Mouse (Mus musculus): ENCODE measurements around the gene Fancm. TPM values are rescaled to one million over a fixed set of nuclear protein-coding genes. Genes with fewer than 3 reads are reported as not detected.

Gene Fancm
- polyA plus RNA-seq, 1 experiment from 2014 or later = 13.2 TPM

DNA sequence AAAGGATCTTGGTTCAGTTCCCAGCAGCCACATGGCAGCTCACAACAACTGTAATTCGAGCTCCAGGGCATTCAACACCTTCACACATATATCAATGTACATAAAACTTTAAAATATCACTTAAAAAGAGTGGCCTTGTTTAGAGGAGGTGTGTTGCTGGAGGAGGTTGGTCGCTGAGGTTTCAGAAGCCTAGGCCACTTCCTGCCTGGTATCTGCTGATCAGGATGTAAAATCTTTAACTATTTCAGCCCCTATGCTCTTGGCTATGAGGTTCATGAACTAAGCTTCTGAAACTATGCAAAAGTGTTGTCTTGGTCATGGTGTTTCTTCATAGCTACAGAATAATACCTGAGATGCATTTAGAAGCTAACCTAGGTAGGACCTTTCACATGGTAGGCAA lies 10.2 kb upstream of the Fancm start:
- H3K4me2 ChIP-seq (ENCODE audit: low read depth, low read length, severe bottlenecking) = no peak overlapping the region
- DNase-seq (ENCODE audit: low spot score) = no peak
- H3K27ac ChIP-seq (ENCODE audit: low read depth, low read length) = no peak overlapping the region
- no peak for ATAC-seq (replicated peaks; ENCODE audit: low FRiP score)
- H3K9ac ChIP-seq (ENCODE audit: low read length) = no peak overlapping the region
- no peaks in the 10 kb centered on the region for H3K27me3 ChIP-seq (ENCODE audit: control insufficient read depth, insufficient read depth, low read length)
- no peaks in the 10 kb centered on the region for H3K9me3 ChIP-seq (ENCODE audit: control insufficient read depth, low read length)
- H3K36me3 ChIP-seq (ENCODE audit: control insufficient read depth, insufficient read depth, low read length) = peaks cover 8% of the 10 kb centered on the region
- no peaks in the 10 kb centered on the region for H3K4me1 ChIP-seq (replicated peaks; ENCODE audit: control insufficient read depth, insufficient read depth, low read length)
- 88% methylated on average over 2 of the region's 2 CpGs for WGBS
- no peak overlapping the region for H3K4me3 ChIP-seq (ENCODE audit: low read depth, low read length)

GRCm38 (mm10) chr12:65066234-65066633 lies 9.2 kb upstream of the Fancm start:
- 77% methylated on average over 3 of the region's 3 CpGs for WGBS
- Histone ChIP-seq H3K4me3 (ENCODE audit: low read depth, low read length) (no peak overlapping the region), H3K27me3 (ENCODE audit: control insufficient read depth, insufficient read depth, low read length) (no peaks in the 10 kb centered on the region), H3K9ac (ENCODE audit: low read length) (no peak overlapping the region), H3K4me1 (replicated peaks; ENCODE audit: control insufficient read depth, insufficient read depth, low read length) (no peaks in the 10 kb centered on the region), H3K27ac (ENCODE audit: low read depth, low read length) (no peak overlapping the region), H3K36me3 (ENCODE audit: control insufficient read depth, insufficient read depth, low read length) (peaks cover 8% of the 10 kb centered on the region), H3K9me3 (ENCODE audit: control insufficient read depth, low read length) (no peaks in the 10 kb centered on the region), H3K4me2 (ENCODE audit: low read depth, low read length, severe bottlenecking) (no peak overlapping the region)
- DNase-seq (ENCODE audit: low spot score) (no peak), ATAC-seq (replicated peaks; ENCODE audit: low FRiP score) (no peak)

DNA sequence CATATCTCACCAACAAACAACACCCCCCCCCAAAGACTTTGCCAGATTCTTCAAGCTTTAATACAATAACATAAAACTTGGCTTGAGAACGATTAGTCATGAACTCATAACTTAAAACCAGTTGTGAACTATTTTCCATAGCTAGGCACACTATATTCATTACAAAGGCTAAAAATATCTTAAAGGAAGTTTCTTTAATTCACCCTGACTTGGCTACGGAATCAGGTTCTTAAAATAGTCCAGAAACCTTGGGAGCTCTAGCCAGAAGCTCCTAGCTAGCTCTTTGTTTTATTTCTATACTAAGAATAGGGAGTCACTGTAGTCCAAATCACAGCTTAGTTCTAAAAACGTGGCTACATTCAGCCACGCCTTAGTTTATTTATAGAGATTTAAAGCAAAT lies 7.0 kb upstream of the Fancm start:
- Histone ChIP-seq H3K27ac (ENCODE audit: low read depth, low read length) (no peak overlapping the region), H3K27me3 (ENCODE audit: control insufficient read depth, insufficient read depth, low read length) (no peaks in the 10 kb centered on the region), H3K4me3 (ENCODE audit: low read depth, low read length) (no peak overlapping the region), H3K4me1 (replicated peaks; ENCODE audit: control insufficient read depth, insufficient read depth, low read length) (no peaks in the 10 kb centered on the region), H3K4me2 (ENCODE audit: low read depth, low read length, severe bottlenecking) (no peak overlapping the region), H3K9me3 (ENCODE audit: control insufficient read depth, low read length) (no peaks in the 10 kb centered on the region), H3K36me3 (ENCODE audit: control insufficient read depth, insufficient read depth, low read length) (peaks cover 8% of the 10 kb centered on the region), H3K9ac (ENCODE audit: low read length) (no peak overlapping the region)
- WGBS = 87% methylated on average over 4 of the region's 4 CpGs
- ATAC-seq (replicated peaks; ENCODE audit: low FRiP score) (no peak), DNase-seq (ENCODE audit: low spot score) (no peak)

- Histone ChIP-seq H3K4me3 (ENCODE audit: low read depth, low read length) (peak overlapping the region; percentile 79), H3K9ac (ENCODE audit: low read length) (peak overlapping the region; percentile 94), H3K9me3 (ENCODE audit: control insufficient read depth, low read length) (no peaks in the 10 kb centered on the region), H3K27ac (ENCODE audit: low read depth, low read length) (peak overlapping the region; percentile 77), H3K4me2 (ENCODE audit: low read depth, low read length, severe bottlenecking) (peak overlapping the region; percentile 67), H3K36me3 (ENCODE audit: control insufficient read depth, insufficient read depth, low read length) (peaks cover 4% of the 10 kb centered on the region; the same call in 1 of the 2 replicates), H3K27me3 (ENCODE audit: control insufficient read depth, insufficient read depth, low read length) (no peaks in the 10 kb centered on the region), H3K4me1 (replicated peaks; ENCODE audit: control insufficient read depth, insufficient read depth, low read length) (0 out of 2 replicates have a peak, but pooled peaks cover 6% of the 10 kb centered on the region)
- ATAC-seq (replicated peaks; ENCODE audit: low FRiP score) (peak; percentile 78), DNase-seq (ENCODE audit: low spot score) (no peak)
- 4% methylated on average over 21 of the region's 21 CpGs for WGBS
Measured at GRCm38 (mm10) chr12:65072911-65073610, 2.3 kb upstream of the Fancm start.

DNA sequence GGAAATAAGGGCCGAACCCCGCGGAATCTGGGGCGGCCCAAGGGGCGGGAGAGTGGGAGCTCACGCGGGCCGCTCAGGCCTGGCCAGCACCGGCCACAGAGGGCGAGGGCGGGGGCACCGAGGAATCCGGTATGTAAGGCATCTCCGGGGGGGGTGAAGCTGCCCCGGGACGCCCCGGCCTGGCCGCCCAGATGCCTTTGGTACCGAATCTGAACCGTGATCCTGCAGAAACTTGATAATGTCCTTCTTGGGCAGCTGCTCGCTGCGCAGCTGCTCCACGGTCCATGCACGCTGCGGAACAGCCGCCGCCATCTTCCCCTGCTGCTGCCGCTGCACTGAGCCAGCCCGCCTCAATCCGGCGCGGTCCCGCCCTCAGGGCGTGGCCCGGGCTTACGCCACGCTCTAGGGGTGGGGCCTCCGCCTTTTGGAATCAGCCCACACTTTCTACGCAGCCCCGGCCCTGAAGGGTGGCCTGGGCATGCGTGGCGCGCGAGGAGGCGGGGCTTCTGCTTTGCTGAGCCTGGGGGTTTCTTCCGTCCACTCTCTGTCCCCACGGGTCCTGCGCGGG lies 1.7 kb upstream of the Fancm start, which contains the start of gene Fkbp3:
TSS of gene Fkbp3 (minus strand) at position 397 of the 568 bp plus-strand sequence.
- Histone ChIP-seq H3K27me3 (ENCODE audit: control insufficient read depth, insufficient read depth, low read length) (no peaks in the 10 kb centered on the region), H3K9me3 (ENCODE audit: control insufficient read depth, low read length) (no peaks in the 10 kb centered on the region), H3K36me3 (ENCODE audit: control insufficient read depth, insufficient read depth, low read length) (peaks cover 3% of the 10 kb centered on the region; the same call in 1 of the 2 replicates), H3K27ac (ENCODE audit: low read depth, low read length) (peak within 1 kb of the TSS; percentile 77), H3K4me3 (ENCODE audit: low read depth, low read length) (peak within 1 kb of the TSS; percentile 79), H3K4me2 (ENCODE audit: low read depth, low read length, severe bottlenecking) (peak within 1 kb of the TSS; percentile 67), H3K9ac (ENCODE audit: low read length) (peak within 1 kb of the TSS; percentile 94), H3K4me1 (replicated peaks; ENCODE audit: control insufficient read depth, insufficient read depth, low read length) (0 out of 2 replicates have a peak, but pooled peaks cover 6% of the 10 kb centered on the region)
- under 1% methylated on average over 49 of the region's 49 CpGs for WGBS
- DNase-seq (ENCODE audit: low spot score) = peak; percentile 98
- peak; percentile 99 for ATAC-seq (replicated peaks; ENCODE audit: low FRiP score)

GRCm38 (mm10) chr12:65074651-65075050 lies 752 bp upstream of the Fancm start:
- H3K9ac ChIP-seq (ENCODE audit: low read length) = no peak overlapping the region
- no peak for ATAC-seq (replicated peaks; ENCODE audit: low FRiP score)

DNA sequence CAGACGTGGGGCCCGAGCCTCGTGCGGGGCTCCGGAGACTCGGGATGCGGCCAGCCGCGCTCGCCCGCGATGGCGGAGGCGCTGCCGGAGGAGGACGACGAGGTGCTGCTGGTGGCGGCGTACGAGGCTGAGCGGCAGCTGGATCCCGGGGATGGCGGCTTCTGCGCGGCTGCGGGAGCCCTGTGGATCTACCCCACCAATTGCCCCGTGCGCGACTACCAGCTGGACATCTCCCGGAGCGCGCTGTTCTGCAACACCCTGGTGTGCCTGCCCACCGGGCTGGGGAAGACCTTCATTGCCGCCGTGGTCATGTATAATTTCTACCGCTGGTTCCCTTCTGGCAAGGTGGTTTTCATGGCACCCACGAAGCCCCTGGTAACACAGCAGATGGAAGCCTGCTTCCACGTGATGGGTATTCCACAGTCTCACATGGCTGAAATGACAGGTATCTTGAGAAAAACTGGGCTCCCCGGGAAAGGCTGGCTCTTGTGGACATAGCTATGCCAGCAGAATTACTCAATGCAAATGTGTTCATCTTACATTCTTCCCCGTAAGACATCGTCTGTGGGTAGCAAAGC lies 419 bp downstream of the Fancm start:
- Histone ChIP-seq H3K9me3 (ENCODE audit: control insufficient read depth, low read length) (no peaks in the 10 kb centered on the region), H3K27me3 (ENCODE audit: control insufficient read depth, insufficient read depth, low read length) (no peaks in the 10 kb centered on the region), H3K4me3 (ENCODE audit: low read depth, low read length) (peak overlapping the region; percentile 87), H3K9ac (ENCODE audit: low read length) (peak overlapping the region; percentile 80), H3K27ac (ENCODE audit: low read depth, low read length) (peak overlapping the region; percentile 51; the same call in 1 of the 2 replicates), H3K4me1 (replicated peaks; ENCODE audit: control insufficient read depth, insufficient read depth, low read length) (0 out of 2 replicates have a peak, but pooled peaks cover 6% of the 10 kb centered on the region), H3K4me2 (ENCODE audit: low read depth, low read length, severe bottlenecking) (peak overlapping the region; percentile 67), H3K36me3 (ENCODE audit: control insufficient read depth, insufficient read depth, low read length) (no peaks in the 10 kb centered on the region)
- WGBS = under 1% methylated on average over 36 of the region's 41 CpGs
- DNase-seq (ENCODE audit: low spot score) (no peak), ATAC-seq (replicated peaks; ENCODE audit: low FRiP score) (no peak)

More at GRCm38 (mm10) chr12:65074651-65075050, 752 bp upstream of the Fancm start:
- Histone ChIP-seq H3K4me3 (ENCODE audit: low read depth, low read length) (peak overlapping the region; percentile 87), H3K9me3 (ENCODE audit: control insufficient read depth, low read length) (no peaks in the 10 kb centered on the region), H3K27ac (ENCODE audit: low read depth, low read length) (no peak overlapping the region), H3K27me3 (ENCODE audit: control insufficient read depth, insufficient read depth, low read length) (no peaks in the 10 kb centered on the region), H3K36me3 (ENCODE audit: control insufficient read depth, insufficient read depth, low read length) (no peaks in the 10 kb centered on the region), H3K4me1 (replicated peaks; ENCODE audit: control insufficient read depth, insufficient read depth, low read length) (0 out of 2 replicates have a peak, but pooled peaks cover 6% of the 10 kb centered on the region), H3K4me2 (ENCODE audit: low read depth, low read length, severe bottlenecking) (peak overlapping the region; percentile 67)
- WGBS = 45% methylated on average over 7 of the region's 7 CpGs
- DNase-seq (ENCODE audit: low spot score) = no peak

DNA sequence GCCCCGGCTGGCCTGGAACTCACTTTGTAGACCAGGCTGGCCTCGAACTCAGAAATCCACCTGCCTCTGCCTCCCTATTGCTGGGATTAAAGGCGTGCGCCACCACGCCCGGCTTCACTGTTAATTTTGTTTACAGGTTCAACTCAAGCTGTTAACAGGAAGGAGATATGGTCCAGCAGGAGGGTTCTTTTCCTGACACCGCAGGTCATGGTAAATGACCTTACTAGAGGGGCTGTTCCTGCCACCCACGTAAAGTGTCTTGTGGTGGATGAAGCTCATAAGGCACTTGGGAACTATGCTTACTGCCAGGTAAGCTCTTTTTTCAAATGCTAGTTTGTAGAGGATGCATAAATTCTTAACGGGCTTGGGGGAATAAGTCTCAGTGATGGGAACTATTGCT lies 1.5 kb downstream of the Fancm start:
- Histone ChIP-seq H3K27me3 (ENCODE audit: control insufficient read depth, insufficient read depth, low read length) (no peaks in the 10 kb centered on the region), H3K9ac (ENCODE audit: low read length) (no peak overlapping the region), H3K9me3 (ENCODE audit: control insufficient read depth, low read length) (no peaks in the 10 kb centered on the region), H3K4me3 (ENCODE audit: low read depth, low read length) (peak overlapping the region; percentile 87; the same call in 1 of the 2 replicates), H3K4me1 (replicated peaks; ENCODE audit: control insufficient read depth, insufficient read depth, low read length) (0 out of 2 replicates have a peak, but pooled peaks cover 6% of the 10 kb centered on the region), H3K27ac (ENCODE audit: low read depth, low read length) (no peak overlapping the region), H3K36me3 (ENCODE audit: control insufficient read depth, insufficient read depth, low read length) (no peaks in the 10 kb centered on the region; the same call in 1 of the 2 replicates), H3K4me2 (ENCODE audit: low read depth, low read length, severe bottlenecking) (peak overlapping the region; percentile 67; the same call in 1 of the 2 replicates)
- 85% methylated on average over 9 of the region's 9 CpGs for WGBS
- no peak for ATAC-seq (replicated peaks; ENCODE audit: low FRiP score)
- no peak for DNase-seq (ENCODE audit: low spot score)
